9 mouse cellular contexts compared by ENCODE assay signal in the genomic region with DNA sequence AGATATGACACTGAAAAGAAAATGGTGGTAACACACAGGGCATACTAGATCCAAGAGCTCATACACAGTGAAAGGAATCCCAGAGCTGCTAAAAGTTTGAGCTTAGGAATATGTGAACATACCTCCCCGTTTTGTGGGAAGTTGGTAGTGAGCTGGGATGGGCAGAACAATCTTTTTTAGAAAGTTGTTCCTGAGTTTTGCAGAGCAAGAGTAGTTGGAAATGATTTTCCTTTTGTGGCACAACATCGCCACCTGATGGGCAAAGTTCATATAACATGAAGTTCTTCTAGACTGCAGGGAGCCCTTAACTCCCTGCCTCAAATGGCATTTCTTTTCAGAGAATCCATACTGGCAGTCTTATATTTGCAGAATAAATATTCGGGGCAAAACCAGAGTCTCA. TPM values are rescaled to one million over a fixed set of nuclear protein-coding genes. Genes with fewer than 3 reads are reported as not detected.
DNase-seq lines count a peak whose midpoint lies in the region; ATAC-seq and TF ChIP-seq lines count a peak whose summit lies in the region.
"Had no signal": no experiment of that assay in that cellular context is flagged by ENCODE, and none has a peak within 500 bp of the region (broad histone marks: within the 10 kb centered on the region; RNA-seq: fewer than 3 reads in every experiment).

No protein-coding gene starts in this region.

- no peak overlapping the region for H3K4me3 ChIP-seq in intestine, postnatal 0 days (ENCODE audit: low read depth, low read length)
- no peak overlapping the region for H3K4me3 ChIP-seq in intestine, embryonic 16.5 days (ENCODE audit: low read length)
- H3K4me3 ChIP-seq in embryonic facial prominence, embryonic 10.5 days = no peak overlapping the region
- no peak overlapping the region for H3K4me3 ChIP-seq in hindbrain, postnatal 0 days (ENCODE audit: low read length)
- no peak overlapping the region for H3K4me3 ChIP-seq in neural tube, embryonic 11.5 days (ENCODE audit: low read depth, low read length)
- H3K4me3 ChIP-seq: embryonic facial prominence, embryonic 12.5 days had no signal

- peak; percentile 79 for TF ChIP-seq CTCF in intestine, postnatal 0 days (IDR thresholded peaks at IDR 0.05; ENCODE audit: low read depth)
- peak; percentile 78 for TF ChIP-seq CTCF in hindbrain, postnatal 0 days (IDR thresholded peaks at IDR 0.05; ENCODE audit: low read depth)

- no peaks in the 10 kb centered on the region for H3K4me1 ChIP-seq in intestine, postnatal 0 days (replicated peaks; ENCODE audit: control insufficient read depth, insufficient read depth, low read length)
- no peaks in the 10 kb centered on the region for H3K4me1 ChIP-seq in intestine, embryonic 16.5 days (ENCODE audit: control insufficient read depth, insufficient read depth, low read length)
- peaks cover 5% of the 10 kb centered on the region; the same call in 1 of the 2 replicates for H3K4me1 ChIP-seq in embryonic facial prominence, embryonic 10.5 days
- no peaks in the 10 kb centered on the region for H3K4me1 ChIP-seq in hindbrain, postnatal 0 days (ENCODE audit: insufficient read depth, low read length)
- H3K4me1 ChIP-seq in neural tube, embryonic 11.5 days (ENCODE audit: control insufficient read depth, insufficient read depth, low read length) = no peaks in the 10 kb centered on the region
- H3K4me1 ChIP-seq: embryonic facial prominence, embryonic 12.5 days had no signal

- H3K4me2 ChIP-seq in intestine, postnatal 0 days (replicated peaks; ENCODE audit: low read depth) = no peak overlapping the region
- H3K4me2 ChIP-seq in intestine, embryonic 16.5 days (ENCODE audit: low read depth, low read length) = no peak overlapping the region
- H3K4me2 ChIP-seq in hindbrain, postnatal 0 days (ENCODE audit: low read depth, low read length) = no peak overlapping the region
- H3K4me2 ChIP-seq in neural tube, embryonic 11.5 days (ENCODE audit: low read depth) = no peak overlapping the region
- H3K4me2 ChIP-seq: embryonic facial prominence, embryonic 12.5 days had no signal

- ATAC-seq in intestine, postnatal 0 days = no peak
- no peak for ATAC-seq in intestine, embryonic 16.5 days
- ATAC-seq in hindbrain, postnatal 0 days = peak; percentile 66
- ATAC-seq in neural tube, embryonic 11.5 days (ENCODE audit: insufficient read depth, low FRiP score, low TSS enrichment) = no peak

- no peak overlapping the region for H3K9ac ChIP-seq in intestine, postnatal 0 days (ENCODE audit: low read depth, low read length)
- no peak overlapping the region for H3K9ac ChIP-seq in intestine, embryonic 16.5 days (ENCODE audit: low read depth, low read length)
- H3K9ac ChIP-seq in hindbrain, postnatal 0 days (replicated peaks; ENCODE audit: low read length) = no peak overlapping the region
- H3K9ac ChIP-seq in neural tube, embryonic 11.5 days (ENCODE audit: low read length) = no peak overlapping the region
- H3K9ac ChIP-seq: embryonic facial prominence, embryonic 12.5 days had no signal

- H3K36me3 ChIP-seq in intestine, postnatal 0 days (ENCODE audit: control insufficient read depth, insufficient read depth) = no peaks in the 10 kb centered on the region
- H3K36me3 ChIP-seq in intestine, embryonic 16.5 days (ENCODE audit: control insufficient read depth, insufficient read depth, low read length) = no peaks in the 10 kb centered on the region
- no peaks in the 10 kb centered on the region for H3K36me3 ChIP-seq in embryonic facial prominence, embryonic 10.5 days (replicated peaks)
- H3K36me3 ChIP-seq in hindbrain, postnatal 0 days (ENCODE audit: insufficient read depth, low read length) = no peaks in the 10 kb centered on the region
- no peaks in the 10 kb centered on the region for H3K36me3 ChIP-seq in neural tube, embryonic 11.5 days (ENCODE audit: control insufficient read depth, insufficient read depth, low read length)
- H3K36me3 ChIP-seq: embryonic facial prominence, embryonic 12.5 days had no signal

- no peaks in the 10 kb centered on the region for H3K9me3 ChIP-seq in intestine, postnatal 0 days (ENCODE audit: control insufficient read depth)
- no peaks in the 10 kb centered on the region for H3K9me3 ChIP-seq in intestine, embryonic 16.5 days (ENCODE audit: control insufficient read depth, low read length)
- H3K9me3 ChIP-seq in embryonic facial prominence, embryonic 10.5 days = no peaks in the 10 kb centered on the region
- H3K9me3 ChIP-seq in hindbrain, postnatal 0 days (ENCODE audit: low read length) = no peaks in the 10 kb centered on the region
- no peaks in the 10 kb centered on the region for H3K9me3 ChIP-seq in neural tube, embryonic 11.5 days (ENCODE audit: control insufficient read depth, low read length)
- H3K9me3 ChIP-seq: embryonic facial prominence, embryonic 12.5 days had no signal

- 2% methylated on average over 3 of the region's 3 CpGs for WGBS in intestine, postnatal 0 days
- 3% methylated on average over 3 of the region's 3 CpGs for WGBS in intestine, embryonic 16.5 days
- WGBS in embryonic facial prominence, embryonic 10.5 days = 6% methylated on average over 3 of the region's 3 CpGs
- 4% methylated on average over 3 of the region's 3 CpGs for WGBS in hindbrain, postnatal 0 days
- 7% methylated on average over 3 of the region's 3 CpGs for WGBS in neural tube, embryonic 11.5 days

- no peak overlapping the region for H3K27ac ChIP-seq in intestine, postnatal 0 days (ENCODE audit: low read depth, low read length)
- H3K27ac ChIP-seq in intestine, embryonic 16.5 days (ENCODE audit: low read length) = no peak overlapping the region
- no peak overlapping the region for H3K27ac ChIP-seq in embryonic facial prominence, embryonic 10.5 days (replicated peaks)
- no peak overlapping the region for H3K27ac ChIP-seq in hindbrain, postnatal 0 days
- H3K27ac ChIP-seq in neural tube, embryonic 11.5 days (ENCODE audit: low read depth, low read length) = no peak overlapping the region
- H3K27ac ChIP-seq: embryonic facial prominence, embryonic 12.5 days had no signal

- DNase-seq in adrenal gland, adult 18-20 months (ENCODE audit: low spot score in 2 of 2) = peak; percentile 55 to 73
- DNase-seq in embryonic facial prominence, embryonic 10.5 days (ENCODE audit: low spot score) = peak; percentile 70
- DNase-seq in hindbrain, postnatal 0 days (ENCODE audit: low spot score) = peak; percentile 90
- DNase-seq in left cerebral cortex, postnatal 36 days (ENCODE audit: low spot score in 2 of 2) = peak; percentile 33 to 62
- peak; percentile 55 for DNase-seq in neural tube, embryonic 11.5 days (ENCODE audit: low spot score)
- peak; percentile 17 for DNase-seq in yolk sac, embryonic 10.5 days (ENCODE audit: low spot score)

- intact Hi-C loops in left cerebral cortex, postnatal 36 days (cut with DNase I) = loop anchor here (5.0 to 10.0 kb wide), 3 partner anchors 577 to 1094 kb away; no protein-coding TSS in a partner anchor

- H3K27me3 ChIP-seq in intestine, postnatal 0 days (replicated peaks; ENCODE audit: control insufficient read depth, insufficient read depth, low read length) = peaks cover 10% of the 10 kb centered on the region; the same call in 1 of the 2 replicates
- no peaks in the 10 kb centered on the region for H3K27me3 ChIP-seq in intestine, embryonic 16.5 days (replicated peaks; ENCODE audit: control insufficient read depth, insufficient read depth, low read length)
- H3K27me3 ChIP-seq in embryonic facial prominence, embryonic 10.5 days (replicated peaks; ENCODE audit: low read depth, poor library complexity, severe bottlenecking) = peaks cover 26% of the 10 kb centered on the region
- H3K27me3 ChIP-seq in hindbrain, postnatal 0 days (ENCODE audit: insufficient read depth, low read length) = no peaks in the 10 kb centered on the region
- H3K27me3 ChIP-seq in neural tube, embryonic 11.5 days (ENCODE audit: control insufficient read depth, insufficient read depth, low read length) = no peaks in the 10 kb centered on the region

RNA-seq across cellular contexts. Expression of gene Foxf2, which starts 33.3 kb away (rescaled TPM):
- 9.3 and 10.6 TPM in 2 replicates for polyA plus RNA-seq in intestine, postnatal 0 days (2015; fragmentation: Nextera tagmentation; extraction: Ambion mirVana)
- polyA plus RNA-seq in intestine, embryonic 16.5 days (2015; fragmentation: Nextera tagmentation; extraction: Ambion mirVana) = 11.4 and 13.7 TPM in 2 replicates
- under 1 TPM in 1 of 2 experiments, not detected in 1; 0.19 TPM for total RNA-seq in adrenal gland, adult 18-20 months (2021)
- polyA plus RNA-seq in embryonic facial prominence, embryonic 10.5 days (2016; fragmentation: Nextera tagmentation; extraction: Ambion mirVana) = 10.8 and 12.8 TPM in 2 replicates
- total RNA-seq in hindbrain, postnatal 0 days (2014; rRNA removed) = 6.0 and 12.8 TPM in 2 replicates
- polyA plus RNA-seq in hindbrain, postnatal 0 days (2015; fragmentation: Nextera tagmentation; extraction: Ambion mirVana) = 4.4 and 5.5 TPM in 2 replicates
- 1 to 10 TPM; 5.5 TPM for total RNA-seq in left cerebral cortex, postnatal 36 days (2021)
- polyA plus RNA-seq in neural tube, embryonic 11.5 days (2014; fragmentation: Nextera tagmentation; extraction: Ambion mirVana) = 5.2 and 5.5 TPM in 2 replicates

Comparison
In these comparisons a context has a peak if more than half of its experiments do, and no peak if none do; other contexts are left out.
1. DNase-seq: peak in every context shown above with its lines; median percentile 90 in hindbrain, postnatal 0 days; 70 in embryonic facial prominence, embryonic 10.5 days; 64 in adrenal gland, adult 18-20 months; 55 in neural tube, embryonic 11.5 days; 48 in left cerebral cortex, postnatal 36 days; 17 in yolk sac, embryonic 10.5 days.